Mouse (Mus musculus) layer of hippocampus, postnatal 10 days (tissue): ENCODE data around the gene Rbfox3. TPM values are rescaled to one million over a fixed set of nuclear protein-coding genes. Genes with fewer than 3 reads are reported as not detected.

Experiments used
- DNase-seq, 2 experiments: peaks; one replicate each; pipeline ENCODE4 v3.0.0; 2021; ENCODE audit warnings: low spot score in 2 of 2
- total RNA-seq, 2 experiments: library from RNA; stranded (reverse); gene quantifications; 2 replicates each; pipeline ENCODE4 v1.2.3; 2021

Gene Rbfox3
- total RNA-seq, 2 experiments from 2014 or later: 205 to 226 TPM

- peak in 1 of 2 experiments; percentile 12 for DNase-seq
Measured at GRCm38 (mm10) chr11:118485338-118485737, 426.1 kb downstream of the Rbfox3 start.

DNA sequence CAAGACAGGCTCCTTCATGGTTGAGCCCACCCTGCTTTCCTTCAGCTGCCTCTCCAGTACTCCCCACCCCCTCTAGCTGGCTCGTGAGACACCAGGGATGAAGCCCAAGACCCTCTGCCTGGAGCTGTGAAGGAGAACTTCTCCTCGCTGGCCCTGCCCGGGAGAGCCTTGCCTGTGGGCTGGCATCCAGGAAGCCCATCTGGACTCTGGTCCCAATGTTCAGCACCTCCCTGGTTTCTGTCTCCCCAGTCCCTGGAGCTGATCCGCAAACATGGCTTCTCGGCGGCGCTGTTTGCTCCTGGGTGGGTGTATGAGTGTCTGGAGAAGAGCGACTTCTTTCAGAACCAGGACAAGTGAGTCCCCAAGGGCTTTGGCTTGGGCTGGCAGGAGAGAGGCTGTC lies 427.2 kb downstream of the Rbfox3 start:
- peak in 1 of 2 experiments; percentile 10 for DNase-seq

GRCm38 (mm10) chr11:118481751-118482150 lies 429.6 kb downstream of the Rbfox3 start:
- DNase-seq: no peak

GRCm38 (mm10) chr11:118481231-118481630 lies 430.2 kb downstream of the Rbfox3 start:
- no peak for DNase-seq

DNA sequence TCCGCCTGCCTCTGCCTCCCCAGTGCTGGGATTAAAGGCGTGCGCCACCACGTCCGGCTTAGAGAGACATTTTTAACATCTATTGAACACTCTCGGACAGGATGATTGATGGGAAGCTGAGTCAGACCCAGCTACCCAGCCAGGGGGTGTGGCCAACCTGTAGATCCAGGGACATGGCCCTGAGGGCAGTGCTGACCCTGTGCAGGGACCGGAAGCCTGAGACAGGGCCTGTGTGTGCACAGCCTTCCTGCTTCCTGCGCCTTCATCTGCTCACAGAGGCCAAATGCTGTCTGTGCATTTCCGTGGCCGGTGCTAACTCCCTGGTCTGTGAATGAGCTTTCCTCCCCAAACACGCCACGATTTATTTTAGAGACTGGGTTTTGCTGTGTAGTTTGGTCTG lies 431.6 kb downstream of the Rbfox3 start:
- DNase-seq: no peak

GRCm38 (mm10) chr11:118476396-118477373 lies 434.7 kb downstream of the Rbfox3 start, which contains the start of gene Engase:
Gene Engase, plus strand, starts transcription at chr11:118476829.
- peak; percentile 95 for DNase-seq

GRCm38 (mm10) chr11:118475496-118476083 lies 435.8 kb downstream of the Rbfox3 start:
- DNase-seq: no peak

DNA sequence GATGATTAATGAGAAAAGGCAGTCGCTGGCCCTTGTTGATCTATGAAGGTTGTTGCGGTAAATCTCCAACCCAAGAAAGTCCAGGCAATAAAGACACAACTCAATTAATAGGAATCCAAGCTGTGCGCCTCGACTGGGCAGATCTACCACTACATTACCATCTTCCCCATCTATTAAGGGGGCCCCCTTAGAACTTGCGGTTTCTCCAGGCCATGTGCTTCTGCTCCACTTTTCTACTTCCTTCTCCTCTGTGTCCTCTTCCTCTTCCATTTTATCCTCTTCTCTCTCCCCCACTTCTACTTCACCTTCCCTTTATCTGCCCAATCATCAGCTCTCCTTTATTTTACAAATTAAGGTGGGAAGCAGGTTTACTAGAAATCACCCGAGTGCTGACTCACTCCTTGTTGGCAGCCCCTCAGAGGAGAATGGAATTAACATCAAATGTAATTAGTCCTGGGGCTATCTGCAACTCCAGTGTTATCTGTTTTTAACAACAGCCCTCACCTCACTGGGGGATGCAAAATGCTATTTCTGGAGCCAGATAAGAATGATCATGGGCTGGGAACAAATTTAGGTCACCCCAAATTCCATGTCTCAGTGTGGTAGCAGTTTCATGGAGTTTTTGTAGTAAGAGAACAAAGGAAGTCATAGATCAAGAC lies 437.4 kb downstream of the Rbfox3 start:
- no peak for DNase-seq

- no peak for DNase-seq
Measured at GRCm38 (mm10) chr11:118473161-118473560, 438.2 kb downstream of the Rbfox3 start.

DNA sequence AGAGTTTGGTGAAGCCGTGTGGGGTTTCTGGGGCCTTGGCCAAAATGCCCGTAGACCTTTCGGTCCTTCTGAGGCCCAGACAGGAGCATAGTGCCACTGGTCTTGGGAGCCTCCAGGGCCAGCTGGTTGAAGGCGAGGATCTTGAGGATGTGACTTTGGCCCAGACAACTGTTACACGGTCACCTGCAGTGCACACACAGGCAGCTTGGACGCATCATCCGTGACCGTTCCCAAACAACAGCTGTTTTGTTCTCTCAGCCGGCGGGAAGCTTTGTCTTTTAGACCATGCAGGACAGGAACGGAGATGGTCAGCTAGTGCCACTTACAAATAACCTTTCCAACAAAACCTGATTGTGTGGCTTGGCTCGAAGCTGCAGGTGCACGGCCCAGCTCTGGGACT lies 439.7 kb downstream of the Rbfox3 start:
- no peak for DNase-seq

GRCm38 (mm10) chr11:118470234-118470966 lies 441.0 kb downstream of the Rbfox3 start:
- DNase-seq: no peak

GRCm38 (mm10) chr11:118469509-118470160 lies 441.8 kb downstream of the Rbfox3 start:
- no peak for DNase-seq

DNA sequence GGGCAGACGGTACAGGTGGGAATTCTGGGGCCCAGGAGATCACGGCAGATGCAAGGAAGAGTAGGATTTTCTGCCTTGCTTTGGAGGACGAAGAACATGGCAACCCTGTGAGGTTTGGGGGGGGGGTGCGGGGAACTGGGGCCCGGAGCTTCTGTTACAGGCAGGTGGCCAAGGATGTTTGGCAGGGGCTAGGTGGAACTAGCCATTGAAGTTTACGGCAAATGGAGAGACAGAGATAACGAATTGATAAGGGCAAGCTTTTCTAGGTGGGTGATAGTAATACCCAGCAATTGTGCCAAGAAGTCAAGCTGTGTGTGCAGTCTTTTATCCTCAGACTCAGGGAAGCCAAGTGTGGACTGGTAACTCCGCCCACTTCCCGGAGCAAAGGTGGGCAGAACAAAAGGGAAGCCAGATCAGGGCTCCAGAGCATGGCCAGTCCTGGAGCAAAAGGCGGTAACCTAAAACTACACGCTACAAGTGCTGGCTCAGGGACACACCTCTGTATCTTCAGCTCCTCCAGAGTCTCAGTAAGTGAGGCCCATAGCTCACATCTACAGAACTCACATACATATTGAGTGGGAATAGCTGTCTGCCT lies 443.9 kb downstream of the Rbfox3 start:
- DNase-seq: no peak

DNA sequence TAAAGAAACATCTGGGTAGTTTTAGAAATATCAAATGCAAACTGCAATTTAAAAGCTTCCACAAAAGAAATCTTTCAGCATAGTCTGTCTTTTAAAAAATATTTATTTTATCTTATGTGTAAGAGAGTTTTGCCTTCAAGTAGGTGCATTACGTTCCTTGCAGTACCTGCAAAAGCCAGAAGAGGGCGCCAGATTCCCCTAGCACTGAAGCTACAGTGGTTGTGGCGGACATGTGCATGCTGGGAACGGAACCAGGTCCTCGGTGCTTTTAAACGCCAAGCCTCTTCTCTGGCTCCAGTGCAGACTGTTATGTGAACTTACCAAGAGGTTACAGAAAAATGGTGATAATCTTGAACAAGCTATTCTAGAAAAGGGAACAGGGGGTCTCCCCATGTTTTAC lies 451.1 kb downstream of the Rbfox3 start:
- no peak for DNase-seq

- no peak for DNase-seq
Measured at GRCm38 (mm10) chr11:118459536-118459935, 451.9 kb downstream of the Rbfox3 start.

DNA sequence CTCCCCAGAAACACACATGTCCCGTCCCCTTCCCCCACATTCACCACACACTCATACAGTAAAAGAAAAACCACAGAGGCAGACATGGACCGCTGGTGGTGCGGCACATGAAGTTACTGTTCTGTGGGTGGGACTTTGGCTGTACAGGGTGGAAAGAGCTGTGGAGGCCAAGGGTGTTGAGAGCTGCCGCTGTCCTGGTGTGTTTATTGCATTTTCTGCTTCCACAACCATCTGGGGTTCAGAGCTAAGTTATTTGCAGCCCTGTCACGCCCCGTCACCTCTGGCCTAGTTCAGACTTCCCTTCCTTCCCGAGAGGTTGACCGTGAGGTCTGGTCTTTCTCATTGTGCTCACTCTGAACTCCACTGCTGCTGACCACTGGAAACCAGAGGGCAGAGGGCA lies 452.3 kb downstream of the Rbfox3 start:
- no peak for DNase-seq

DNA sequence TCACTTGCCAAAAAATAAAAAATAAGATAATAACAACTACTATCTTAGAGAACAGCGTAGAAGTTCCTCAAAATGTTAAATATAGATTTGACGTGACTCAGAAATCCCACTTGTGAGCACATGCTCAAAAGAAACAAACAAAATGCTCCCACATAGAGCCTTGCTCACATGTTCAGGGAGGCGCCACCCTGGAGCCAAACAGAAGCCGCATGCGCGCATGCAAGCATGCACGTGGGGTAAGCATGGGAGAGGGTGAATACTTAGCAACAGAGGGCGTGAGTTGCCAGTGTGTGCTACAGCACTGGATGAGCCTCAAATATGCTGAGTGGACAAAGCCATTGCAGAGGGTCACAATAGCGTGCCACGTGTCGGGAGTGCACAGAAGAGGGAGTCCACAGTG lies 454.5 kb downstream of the Rbfox3 start:
- DNase-seq: no peak

DNA sequence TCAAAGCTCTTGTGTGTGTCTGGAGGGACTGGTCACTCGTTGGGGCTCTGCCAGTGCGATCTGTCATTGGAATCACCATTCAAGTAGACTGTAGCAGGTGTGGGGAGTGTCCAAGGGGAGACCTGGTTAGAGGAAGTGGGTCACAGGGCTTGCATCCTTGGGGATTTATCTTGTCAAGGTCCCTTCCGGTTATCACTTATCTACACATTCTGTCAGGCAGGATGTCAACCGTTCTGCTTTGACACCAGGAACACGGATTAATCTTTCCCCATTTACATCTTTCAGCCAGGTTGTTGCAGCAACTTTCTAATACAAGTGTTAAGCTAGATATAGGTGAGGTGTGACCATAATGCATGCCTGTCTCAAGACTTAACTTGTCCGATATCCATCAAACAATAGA lies 455.6 kb downstream of the Rbfox3 start:
- no peak for DNase-seq

GRCm38 (mm10) chr11:118453886-118454671 lies 457.3 kb downstream of the Rbfox3 start:
- DNase-seq: no peak
